Mouse (Mus musculus): ENCODE data around the gene Pafah1b3.

Gene Pafah1b3

DNA sequence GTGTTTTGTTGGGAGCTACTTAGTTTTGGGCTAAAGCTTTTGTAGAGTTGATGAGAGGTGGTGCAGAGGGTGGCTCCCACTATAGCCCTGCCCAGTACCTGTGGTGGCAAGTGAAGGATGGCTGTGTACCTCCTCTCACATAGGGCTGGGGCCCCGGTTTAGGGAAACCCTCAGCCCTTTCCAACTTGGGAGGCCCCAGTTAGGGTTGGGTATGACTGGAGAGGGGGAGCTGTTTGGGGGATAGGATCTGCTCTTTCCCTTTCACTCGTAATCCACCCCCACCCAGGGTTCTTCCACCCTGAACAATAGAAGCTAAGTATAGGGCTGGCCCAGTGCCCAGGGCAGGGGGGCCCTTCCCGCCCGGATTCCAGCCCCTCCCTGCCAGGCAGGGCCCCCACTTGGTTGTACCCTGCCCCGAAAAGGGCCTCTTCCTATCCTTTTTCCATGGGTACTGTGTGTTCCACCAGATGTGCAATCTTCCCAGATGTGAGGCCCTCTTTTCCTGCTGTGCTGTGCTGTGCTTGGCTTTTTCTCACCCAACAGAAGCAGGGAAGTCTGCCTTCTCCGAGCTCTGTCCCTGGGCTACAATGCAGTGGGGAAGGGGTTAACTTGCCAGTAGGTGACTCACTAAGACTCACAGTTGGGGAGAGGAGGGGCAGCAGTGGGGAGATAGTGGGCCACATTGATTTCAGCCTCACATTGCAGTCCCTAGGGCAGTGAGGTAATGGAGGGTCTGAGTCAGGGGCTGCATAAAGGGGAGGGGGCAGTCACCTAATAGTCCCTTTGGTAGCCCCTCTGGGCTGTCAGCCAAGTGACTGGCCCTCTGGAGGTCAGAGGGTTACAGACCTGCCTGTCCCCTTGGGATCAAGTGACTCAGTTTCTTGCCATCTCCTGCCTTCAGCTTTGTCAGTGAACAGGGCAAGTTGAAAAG is 17.7 kb downstream of the Pafah1b3 start:
- DNase-seq: peak; percentile 72

DNA sequence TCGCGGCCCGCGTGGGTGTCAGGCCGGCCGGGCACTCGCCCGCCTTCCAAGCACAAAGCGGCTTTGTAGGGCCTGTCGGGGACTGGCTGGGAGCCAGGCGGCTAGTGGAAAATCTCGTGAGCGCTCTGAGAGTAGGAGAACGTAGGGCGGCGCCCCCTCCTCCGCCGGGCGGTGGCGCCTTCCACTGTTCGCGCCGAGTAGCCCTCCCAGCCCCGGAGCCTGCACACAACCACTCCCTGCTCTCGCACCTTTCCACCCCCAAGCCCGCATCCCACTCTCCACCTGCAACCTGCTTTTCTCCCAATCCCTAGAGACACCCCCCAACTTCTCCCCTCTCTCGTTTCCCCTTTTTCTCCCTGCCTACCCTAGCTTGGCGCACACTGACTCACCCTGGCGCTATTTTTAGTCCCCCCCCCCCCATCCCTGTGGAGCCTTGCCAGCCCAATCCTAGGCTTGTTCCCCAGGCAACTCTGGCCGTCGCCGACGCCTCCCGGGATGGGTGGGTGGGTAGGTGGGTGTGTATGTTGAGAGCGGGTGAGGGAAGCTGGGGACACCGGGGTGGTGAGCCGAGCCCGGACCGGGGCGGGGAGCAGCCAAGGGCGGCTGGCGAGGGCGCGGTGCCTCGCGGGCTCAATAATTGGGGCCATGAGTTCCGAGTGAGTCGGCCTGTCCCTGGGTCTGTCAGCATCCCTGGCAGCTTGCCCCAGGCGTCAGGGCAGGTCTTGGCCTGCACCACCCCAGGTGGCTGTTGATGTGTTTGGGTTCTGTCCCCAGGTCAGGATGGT is 18.5 kb downstream of the Pafah1b3 start:
- peak; percentile 95 for DNase-seq

DNA sequence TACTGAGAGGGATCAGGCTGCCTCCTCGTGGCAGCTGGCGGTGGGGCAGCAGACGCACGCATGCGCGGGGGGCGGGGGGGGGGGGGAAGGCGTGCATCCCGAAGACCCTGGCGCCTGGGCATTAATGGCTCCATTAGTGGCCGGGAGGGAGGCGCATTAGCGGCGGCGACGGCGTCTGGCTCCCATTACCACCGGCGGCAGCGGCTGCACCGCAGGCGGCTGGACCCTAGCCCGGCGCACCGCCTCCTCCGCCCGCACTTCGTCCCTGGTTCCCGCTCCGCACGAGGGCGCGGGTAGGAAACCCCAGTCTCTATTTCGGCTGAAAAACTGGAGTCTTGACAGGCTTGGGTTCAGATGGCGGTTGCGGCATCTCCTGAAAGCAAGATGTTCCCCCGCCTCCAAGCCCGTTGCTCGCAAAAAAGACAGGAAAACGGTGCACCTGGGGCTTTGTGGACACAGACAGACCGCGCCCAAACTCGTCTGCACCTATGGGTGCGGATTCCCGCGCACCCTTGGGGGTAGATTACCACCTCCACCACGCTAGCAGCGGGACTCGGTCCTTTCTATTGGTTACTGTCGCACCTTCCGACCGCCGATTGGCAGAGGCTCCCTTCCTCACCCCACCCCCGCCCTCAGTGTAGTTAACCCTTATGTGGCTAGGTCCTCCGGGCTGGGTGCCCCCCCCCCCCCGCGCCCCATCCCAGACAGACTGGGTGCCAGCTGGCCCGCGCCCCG is 19.3 kb downstream of the Pafah1b3 start:
- peak; percentile 92 for DNase-seq

DNA sequence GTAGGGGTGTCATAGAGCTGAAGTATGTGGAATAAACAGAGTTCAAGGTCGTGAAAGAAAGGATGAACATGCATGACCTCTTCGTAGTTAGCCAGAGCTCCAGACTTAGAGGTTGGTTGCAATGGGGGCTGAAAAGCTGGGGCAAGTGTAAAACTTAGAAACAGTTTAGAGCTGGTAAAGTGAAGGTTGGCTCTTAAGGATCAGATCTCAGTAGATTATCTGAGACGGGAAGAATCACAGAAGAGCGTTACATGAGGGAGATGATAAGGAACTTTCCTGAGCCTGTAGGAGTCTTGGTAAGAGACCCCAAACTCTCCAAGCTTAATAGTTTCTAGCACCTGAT is 19.8 kb downstream of the Pafah1b3 start:
- DNase-seq: no peak

DNA sequence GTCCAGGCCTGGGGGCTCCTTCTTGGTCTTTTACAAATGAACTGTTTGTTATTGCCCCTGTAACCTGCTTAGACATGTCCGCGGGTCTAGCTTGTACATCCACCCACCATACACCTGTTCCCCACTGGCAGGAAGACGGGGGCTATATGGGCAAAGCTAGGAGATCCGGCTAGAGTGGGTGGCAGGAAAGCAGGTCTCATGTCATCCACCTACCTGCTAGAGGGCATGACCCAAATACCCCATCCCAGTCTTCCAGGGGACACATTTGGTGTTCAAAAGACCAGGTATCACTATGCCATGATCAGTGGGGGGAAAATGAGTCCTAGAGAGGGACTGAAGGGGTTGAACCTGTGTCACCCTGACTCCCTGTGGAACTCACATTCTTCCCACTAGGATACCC is 20.4 kb downstream of the Pafah1b3 start:
- DNase-seq: no peak

DNA sequence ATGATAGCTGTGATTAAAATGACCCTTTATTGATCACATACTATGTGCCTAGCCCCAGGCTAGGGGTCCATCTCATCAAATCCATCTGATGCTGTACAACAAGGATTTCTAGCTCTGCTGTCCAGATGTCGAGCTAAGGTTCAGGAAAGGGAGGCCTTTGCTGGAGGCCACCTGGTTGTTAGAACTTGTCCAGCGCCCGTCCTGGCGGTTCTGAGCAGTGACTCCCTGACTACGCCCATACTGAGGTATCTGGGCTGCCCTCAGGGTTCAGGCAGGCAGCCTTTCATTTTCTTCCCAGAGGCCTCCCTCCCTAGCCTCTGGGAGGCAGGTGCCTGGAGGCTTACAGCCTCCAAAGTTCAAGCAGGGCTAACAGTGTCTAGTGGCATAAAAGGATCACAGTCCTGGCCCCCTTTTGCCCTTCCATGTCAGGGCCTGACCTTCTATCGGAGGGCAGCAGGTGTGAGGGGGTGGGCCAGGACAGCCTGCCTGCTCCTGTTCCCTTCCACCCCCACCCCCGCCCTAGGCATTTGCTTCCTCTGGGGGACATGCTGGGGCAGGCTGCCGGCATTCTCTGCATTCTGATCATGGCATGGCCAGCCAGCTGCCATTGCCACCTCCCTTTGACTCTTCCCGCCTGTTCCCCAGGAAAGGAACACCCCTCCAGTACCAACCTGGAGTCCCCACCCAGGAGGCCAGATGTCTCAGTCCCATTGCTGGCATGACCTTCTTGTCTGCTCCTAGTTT is 22.1 kb downstream of the Pafah1b3 start:
- DNase-seq: no peak

DNA sequence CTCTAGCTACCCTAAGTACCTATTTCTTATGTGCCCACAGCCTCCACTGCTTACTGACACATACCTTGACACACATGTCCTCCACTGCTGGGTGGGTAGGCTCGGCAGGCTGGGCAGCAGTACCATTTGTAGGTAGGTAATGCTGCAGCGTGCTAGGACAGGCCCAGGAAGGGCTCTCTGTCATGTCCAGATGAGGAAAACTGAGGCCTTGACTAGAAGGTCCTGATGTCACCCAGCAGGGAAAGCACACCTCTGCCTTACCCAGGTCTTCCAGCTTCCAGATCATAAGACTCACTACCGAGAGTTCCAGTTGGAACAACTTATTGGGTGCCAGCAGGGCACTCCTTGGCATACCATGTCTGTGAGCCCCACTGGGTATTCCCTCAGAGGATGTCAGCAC is 22.8 kb downstream of the Pafah1b3 start:
- DNase-seq: no peak

DNA sequence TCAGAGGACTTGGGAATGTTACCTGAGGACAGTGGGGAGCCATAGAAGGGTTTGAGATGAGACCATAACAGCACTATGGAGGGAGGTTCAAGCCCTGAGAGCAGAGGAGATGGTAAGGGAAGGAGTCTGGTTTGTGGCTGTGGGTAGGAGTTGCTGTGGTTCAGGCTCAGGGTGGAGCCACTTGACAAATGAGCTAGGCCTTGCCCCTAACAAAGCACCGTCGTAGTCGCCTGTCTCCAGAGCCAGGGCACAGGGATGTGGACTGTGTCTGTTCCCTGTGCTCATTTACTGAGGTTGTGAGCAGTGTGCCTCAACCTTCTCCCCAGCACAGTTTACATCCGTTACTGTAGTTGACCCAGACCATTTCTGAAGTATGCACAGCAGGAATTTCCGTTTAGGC is 23.2 kb downstream of the Pafah1b3 start:
- no peak for DNase-seq

DNA sequence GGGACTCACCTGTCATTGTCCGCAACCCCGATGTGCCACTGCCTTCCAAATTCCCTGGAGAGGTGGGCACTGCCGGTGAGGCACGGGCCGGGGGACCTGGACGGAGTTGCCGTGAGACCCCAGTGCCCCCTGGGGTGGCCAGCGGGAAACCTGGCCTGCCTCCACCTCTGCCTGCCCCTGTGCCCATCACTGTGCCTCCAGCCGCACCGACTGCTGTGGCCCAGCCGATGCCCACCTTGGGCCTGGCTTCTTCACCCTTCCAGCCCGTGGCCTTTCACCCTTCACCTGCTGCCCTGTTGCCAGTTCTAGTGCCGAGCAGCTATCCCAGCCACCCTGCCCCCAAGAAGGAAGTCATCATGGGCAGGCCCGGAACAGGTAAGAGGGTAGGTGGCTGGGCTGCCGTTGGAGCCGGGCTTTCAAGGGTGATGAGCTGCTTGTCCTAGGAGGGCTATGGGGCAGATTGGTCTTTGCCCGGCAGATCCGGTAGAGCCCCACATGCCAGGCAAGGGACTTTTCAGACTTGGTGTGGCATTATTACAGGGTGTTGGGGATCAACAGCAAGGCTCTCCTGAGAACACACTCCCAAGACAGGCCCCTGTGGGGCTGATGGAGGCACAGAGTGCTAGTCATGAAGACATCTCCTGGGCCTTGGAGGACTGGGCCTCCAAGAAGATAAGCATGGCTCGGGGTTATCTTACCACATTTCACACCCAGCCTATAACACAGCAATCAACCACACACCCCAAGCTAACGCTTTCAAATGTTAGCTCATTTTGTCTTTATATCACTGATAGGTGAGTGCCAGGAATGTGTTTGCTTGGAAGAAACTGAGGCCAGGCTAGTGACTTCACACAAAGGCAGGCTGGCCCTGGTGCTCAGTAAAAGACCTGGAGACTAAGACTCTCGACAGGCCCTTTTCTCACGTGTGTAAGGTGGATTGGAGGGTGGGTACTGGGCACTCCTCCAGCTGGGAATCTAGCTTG is 24.2 kb downstream of the Pafah1b3 start:
- no peak for DNase-seq

DNA sequence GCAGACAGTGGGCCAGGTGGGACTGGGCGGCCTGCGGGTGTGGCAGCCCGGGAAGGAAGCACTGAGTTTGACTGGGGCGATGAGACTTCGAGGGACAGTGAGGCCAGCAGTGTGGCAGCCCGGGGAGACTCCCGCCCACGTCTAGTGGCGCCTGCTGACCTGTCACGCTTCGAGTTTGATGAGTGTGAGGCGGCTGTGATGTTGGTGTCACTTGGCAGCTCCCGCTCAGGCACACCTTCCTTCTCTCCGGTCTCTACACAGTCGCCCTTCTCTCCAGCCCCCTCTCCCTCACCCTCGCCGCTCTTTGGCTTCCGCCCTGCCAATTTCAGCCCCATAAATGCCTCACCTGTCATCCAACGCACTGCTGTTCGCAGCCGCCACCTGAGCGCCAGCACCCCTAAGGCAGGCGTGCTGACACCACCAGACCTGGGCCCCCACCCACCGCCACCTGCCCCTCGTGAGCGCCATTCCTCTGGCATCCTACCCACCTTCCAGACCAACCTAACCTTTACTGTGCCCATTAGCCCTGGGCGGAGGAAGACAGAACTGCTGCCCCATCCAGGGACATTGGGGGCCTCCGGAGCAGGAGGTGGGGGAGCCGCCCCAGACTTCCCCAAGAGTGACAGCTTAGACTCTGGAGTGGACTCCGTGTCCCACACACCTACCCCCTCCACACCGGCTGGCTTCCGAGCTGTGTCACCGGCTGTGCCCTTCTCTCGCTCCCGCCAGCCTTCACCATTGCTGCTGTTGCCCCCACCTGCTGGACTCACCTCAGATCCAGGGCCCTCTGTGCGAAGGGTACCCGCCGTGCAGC is 25.1 kb downstream of the Pafah1b3 start:
- no peak for DNase-seq

DNA sequence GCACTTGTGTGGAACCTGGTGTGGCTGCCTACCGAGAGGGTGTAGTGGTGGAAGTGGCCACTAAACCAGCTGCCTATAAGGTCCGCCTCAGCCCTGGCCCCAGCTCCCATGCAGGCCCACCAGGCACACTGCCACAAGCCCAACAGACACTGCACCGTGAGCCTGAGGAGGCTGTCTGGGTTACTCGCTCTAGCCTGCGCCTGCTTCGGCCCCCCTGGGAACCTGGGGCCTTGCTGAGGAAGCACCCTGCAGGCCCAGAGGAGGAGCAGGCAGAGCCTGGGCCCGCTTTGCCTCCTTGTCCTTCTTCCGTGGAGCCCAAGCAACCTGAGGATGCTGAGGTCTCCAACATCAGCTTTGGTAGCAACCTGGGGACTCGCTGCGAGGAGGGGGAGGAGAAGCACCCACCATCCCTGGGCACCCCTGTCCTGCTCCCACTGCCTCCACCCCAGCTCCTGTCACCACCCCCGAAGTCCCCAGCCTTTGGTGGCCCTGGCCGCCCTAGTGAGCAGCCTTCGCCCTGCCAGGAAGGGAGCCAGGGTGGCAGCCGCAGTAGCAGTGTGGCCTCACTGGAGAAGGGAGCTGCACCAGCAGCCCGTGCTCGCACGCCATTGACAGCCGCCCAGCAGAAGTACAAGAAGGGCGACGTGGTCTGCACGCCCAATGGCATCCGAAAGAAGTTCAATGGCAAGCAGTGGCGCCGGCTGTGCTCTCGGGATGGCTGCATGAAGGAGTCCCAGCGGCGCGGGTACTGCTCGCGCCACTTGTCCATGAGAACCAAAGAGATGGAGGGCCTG is 25.9 kb downstream of the Pafah1b3 start:
- no peak for DNase-seq

DNA sequence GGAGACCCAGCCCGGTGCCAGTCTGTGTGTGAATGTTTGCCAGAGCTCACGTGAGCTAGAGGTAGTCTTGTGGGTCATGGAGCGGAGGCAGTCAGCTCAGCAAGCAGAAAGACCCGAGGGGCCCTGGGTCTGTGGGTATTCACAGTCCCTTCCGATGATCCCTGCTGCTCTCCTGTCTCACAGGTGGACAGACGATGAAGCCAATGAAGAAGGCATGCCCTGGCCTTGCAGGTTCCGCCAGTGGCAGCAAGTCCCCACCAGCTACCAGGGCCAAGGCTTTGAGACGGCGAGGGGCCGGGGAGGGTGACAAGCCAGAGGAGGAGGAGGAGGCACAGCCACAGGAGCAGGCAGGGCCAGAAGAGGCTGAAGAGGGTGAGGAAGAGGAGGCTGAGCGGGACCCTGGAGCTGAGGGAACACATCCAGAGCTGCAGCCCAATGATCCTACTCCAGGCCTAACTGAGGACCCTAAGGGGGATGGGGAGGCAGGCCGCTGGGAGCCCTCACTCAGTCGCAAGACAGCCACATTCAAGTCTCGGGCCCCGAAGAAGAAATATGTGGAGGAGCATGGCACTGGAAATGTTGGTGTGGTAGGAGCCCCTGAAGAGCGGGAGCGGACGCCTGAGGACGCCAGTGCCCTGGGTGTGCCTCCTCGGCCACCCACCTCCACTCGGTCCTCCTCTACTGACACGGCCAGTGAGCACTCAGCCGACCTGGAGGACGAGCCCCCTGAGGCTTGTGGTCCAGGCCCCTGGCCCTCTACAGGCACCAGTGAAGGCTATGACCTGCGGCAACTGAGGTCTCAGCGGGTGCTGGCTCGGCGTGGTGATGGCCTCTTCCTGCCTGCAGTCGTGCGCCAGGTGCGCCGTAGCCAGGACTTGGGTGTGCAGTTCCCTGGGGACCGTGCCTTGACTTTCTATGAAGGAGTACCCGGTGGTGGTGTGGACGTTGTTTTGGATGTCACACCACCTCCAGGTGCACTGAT is 26.8 kb downstream of the Pafah1b3 start:
- peak; percentile 8 for DNase-seq

DNA sequence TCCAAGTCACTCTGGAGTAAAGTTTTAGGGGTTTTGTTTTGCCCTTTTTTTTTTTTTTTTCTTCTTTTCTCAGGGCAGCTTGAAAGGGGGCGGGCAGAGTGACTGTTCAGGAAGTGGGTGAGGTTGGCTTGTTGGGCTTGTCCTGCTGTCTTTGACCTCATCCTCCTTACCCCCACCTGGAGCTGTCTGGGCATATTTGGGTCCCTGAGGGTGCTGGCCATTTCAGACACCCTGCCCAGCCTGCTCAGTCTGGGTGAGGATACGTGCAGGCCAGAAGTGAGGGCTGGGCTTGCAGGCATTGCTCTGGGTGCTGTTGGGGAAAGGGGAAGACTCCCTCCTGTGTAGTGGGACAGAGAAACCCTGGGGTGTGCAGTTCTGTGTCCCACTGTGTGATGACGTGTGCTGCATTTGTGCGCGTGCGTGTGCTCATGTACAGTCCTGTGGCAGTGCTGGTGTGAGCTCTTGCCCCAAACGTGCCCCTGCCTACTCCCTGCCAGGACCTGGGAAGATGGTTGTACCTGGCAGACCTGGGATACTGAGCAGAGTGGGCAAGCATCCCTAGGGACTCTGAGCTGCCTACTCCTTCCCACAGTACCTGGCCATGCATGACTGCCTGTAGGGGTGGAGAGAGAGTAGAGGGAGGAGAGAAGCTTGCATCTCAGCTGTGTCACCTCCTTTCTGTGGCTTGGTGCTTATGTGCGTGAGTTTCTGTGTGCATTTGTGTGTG is 28.1 kb downstream of the Pafah1b3 start:
- DNase-seq: no peak

DNA sequence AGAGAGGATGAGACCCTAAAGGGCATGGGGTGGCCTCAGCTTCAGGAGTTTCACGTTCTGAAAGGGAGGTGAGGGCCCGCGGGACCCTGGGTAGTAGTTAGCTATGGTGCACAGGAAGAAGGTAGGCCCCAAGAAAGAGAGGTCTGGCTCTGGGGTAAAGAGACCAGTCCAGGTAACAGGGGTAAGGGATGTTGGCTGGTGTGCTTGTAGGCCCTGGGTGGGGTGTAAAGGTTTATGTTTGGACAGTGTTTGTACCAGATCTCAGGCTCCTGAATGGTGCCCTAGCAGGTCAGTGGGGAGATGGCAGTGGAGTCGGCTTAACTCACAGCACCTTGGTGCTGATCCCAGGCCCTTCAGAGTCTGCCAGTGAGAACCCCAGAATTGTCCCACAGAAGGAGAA is 28.8 kb downstream of the Pafah1b3 start:
- DNase-seq: no peak

DNA sequence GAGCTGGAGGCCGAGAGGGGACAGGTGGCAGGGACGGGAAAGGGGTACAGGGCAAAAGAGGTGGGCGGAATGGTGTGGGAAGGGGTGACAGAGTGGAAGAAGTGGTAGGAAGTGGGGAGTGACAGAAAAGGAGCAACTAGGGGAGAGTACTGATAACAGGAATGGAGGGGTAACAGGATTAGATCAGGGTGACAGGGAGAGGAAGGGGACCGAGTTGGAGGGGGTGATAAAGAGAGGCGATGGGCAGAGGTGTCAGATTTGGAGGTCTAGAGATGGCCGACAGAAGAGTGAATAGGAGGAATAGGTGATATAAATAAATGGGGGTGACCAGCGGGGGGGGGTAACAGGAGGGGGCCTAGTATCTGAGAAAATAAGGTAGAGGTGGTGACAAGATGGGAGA is 29.2 kb downstream of the Pafah1b3 start:
- peak; percentile 11 for DNase-seq

DNA sequence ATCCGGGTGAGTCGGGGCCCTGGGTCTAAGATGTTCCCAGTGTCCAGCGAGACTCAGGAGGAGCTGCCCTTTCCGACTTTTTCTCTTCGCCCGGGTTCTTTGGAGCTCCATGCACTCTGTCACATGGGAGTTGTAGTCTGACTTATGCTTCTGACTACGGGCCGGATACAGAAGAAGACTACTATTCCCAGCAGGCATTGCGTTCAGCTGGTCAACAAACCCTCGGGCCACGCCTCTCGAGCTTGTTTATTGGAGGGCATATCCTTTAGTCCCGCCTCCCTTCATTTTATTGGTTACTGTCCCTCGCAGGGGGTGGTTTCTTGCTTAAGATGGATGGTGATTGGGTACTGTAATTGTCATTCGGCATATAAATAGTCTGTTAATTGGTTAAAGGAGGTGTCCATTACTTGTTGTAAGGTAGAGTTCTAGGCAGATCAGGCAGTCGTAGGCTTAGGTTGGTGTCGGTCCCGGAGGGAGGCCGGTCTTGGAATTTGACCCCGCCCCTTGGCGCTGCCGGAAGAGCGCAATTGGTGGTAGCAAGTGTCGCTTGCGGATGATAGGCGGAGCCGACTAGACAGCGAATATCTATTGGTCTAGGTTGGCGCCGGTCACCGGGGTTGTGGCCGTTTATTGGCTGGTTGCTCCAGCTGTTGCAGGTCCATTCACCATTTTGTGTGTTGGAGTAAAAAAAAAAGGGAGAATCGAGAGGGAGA is 29.9 kb downstream of the Pafah1b3 start:
- DNase-seq: peak; percentile 100

DNA sequence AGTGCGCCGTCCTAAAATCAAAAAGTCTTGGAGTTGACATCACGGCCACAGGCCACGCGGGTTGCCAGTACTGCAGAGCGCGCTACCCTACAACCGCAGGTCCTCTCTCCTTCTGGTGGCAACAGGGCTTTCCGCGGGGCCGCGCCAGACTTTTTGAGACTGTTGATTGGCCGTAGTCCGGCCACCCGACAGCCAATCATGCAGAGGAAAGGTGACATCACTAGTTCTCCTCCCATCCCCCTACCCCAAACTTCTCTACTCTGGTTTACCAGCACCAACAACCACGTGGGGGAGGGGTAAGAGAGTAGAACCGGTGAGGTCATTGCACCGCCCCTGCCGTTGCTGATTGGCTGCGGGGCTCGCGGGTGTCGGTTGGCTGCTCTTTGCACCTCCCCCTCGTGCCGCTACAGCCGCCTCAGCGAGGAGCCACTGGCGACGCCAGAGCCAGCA is 30.5 kb downstream of the Pafah1b3 start, which contains the start of gene Cic:
Gene Cic (plus strand): TSS at position 404 of the 450 bp plus-strand sequence.
- DNase-seq: peak; percentile 100

Data from layer of hippocampus, adult 9-11 months (tissue).